Mouse (Mus musculus) embryo, embryonic 11.5 days (tissue): Measurements from ENCODE around the gene Ivns1abp.
"Not testable (repeated sequence)": the region's sequence is repeated elsewhere in the genome, so short reads cannot be mapped to it uniquely, and the experiment has no call there.

Source experiments
- DNase-seq: peaks from one replicate; pipeline ENCODE4 v3.0.0-alpha.2; 2012; ENCODE audit warnings: low read depth, low spot score

Gene Ivns1abp

DNA sequence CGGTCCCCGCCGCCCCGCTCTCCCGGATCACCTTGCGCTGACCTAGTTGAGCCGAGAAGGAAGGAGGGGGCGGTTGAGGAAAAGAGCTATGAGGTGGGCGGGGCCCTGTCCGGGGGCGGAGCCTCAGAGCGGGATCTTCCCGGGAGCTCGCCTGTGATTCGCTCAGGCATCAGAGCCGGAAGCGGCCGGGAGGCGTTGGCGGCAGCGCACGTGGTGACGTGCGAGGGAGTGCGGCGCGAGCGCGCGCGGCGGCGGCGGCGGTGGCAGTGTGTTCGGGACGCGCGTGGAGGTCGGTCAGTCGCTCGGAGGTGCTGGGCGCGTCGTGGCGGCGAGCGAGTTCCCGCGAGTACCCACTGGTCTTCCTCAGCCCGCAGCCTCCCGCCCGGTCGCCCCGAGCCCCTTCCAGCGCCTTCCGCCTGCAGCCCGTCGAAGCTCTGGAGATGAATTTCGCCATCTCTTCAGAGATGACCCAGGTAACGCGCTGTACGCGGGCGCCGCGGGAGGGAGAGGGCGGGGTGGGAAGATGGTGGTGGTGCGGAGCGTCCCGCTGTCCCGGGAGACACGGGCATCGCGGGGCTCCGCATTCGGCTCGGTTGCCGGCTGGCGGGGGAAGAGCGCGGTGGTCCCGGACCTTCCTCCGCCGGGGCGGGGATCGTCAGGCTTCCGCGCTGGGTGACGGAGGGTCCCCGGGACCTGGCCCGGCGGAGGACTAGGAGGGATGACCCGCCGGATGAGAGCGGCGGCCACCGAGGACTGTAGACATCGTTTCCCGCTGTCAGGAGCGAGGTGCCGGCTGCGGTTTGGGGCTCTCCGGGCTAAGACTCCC is at the start of gene Ivns1abp:
TSS of gene Ivns1abp (plus strand) at position 195 of the 826 bp plus-strand sequence.
- peak; percentile 95 for DNase-seq

GRCm38 (mm10) chr1:151295486-151295885 is 48.8 kb upstream of the Ivns1abp start:
- no peak for DNase-seq

DNA sequence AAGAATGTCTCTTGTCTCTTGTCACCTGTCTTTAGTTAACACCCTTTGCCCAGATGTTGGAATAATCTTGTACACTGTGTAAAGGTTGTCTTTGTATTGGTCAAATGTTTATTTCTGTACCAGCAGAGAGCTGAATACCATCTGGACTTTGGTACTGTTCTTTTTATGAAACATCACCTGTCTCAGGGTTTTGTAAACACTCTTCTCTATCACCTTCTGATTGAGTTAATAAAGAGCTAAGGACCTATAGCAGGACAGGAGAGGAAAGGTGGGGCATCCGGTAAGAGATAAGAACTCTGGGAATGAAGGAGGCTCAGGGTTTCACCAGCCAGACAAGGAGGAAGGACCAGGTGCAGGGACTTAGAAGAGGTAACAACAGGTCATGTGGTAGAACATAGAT is 47.7 kb upstream of the Ivns1abp start:
- no peak for DNase-seq

GRCm38 (mm10) chr1:151297025-151297424 is 47.3 kb upstream of the Ivns1abp start:
- no peak for DNase-seq

DNA sequence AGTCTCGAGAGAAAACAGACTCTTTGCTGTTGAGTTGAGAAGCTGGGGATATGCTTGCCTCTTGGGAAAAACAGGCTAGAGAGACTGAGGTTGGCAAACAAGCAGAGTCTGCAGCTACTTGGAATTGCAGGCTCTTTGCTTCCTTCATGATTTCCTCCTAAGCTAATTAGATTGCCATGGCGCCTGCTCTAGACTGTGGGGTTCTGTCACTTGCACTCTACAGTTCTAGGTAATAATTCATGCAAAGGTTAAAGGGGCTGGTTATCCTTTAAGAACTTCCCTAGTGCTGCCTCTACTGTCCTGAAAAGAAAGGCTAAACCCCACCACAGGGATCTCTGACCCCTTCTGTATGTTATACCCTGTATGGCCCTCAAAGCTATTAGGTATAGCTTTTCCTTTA is 46.7 kb upstream of the Ivns1abp start:
- DNase-seq: no peak

GRCm38 (mm10) chr1:151301456-151301855 is 42.8 kb upstream of the Ivns1abp start:
- no peak for DNase-seq

DNA sequence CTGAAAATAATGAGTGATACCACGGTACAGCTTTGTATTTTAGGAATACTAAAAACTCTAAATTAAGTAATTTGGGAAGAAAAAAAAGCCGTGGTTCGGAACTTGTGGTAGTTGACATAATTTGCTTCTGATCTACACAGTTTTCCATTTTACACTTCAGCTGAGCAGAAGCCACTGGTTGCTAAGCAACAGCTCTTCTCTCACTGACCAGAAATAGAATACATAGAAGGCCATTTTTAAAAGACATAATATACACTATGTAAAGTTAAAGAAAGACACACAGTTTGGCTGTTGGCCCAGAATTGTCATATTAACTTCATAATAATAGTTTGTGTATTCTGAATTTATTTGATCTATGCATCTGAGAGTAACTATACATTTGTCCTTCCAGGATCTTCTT is 42.4 kb upstream of the Ivns1abp start:
- no peak for DNase-seq

DNA sequence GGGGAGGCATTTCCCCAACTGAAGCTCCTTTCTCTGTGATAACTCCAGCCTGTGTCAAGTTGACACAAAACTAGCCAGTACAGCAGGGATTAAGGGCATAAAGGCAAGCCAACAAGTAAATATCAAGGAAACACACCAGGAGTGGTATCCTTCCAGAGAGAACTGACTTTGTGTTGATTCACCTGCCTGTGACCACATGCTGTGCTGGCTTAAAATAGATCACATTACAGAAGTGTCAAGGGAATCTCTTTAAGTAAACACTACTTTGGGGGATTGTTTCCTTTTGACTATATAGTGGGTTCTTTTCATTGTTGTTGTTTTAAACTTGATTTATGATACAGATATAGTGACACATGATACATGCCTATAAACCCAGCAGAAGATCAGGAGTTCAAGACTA is 41.0 kb upstream of the Ivns1abp start:
- DNase-seq: no peak

- DNase-seq: not testable (repeated sequence)
Observed at GRCm38 (mm10) chr1:151305001-151305400, 39.3 kb upstream of the Ivns1abp start.

DNA sequence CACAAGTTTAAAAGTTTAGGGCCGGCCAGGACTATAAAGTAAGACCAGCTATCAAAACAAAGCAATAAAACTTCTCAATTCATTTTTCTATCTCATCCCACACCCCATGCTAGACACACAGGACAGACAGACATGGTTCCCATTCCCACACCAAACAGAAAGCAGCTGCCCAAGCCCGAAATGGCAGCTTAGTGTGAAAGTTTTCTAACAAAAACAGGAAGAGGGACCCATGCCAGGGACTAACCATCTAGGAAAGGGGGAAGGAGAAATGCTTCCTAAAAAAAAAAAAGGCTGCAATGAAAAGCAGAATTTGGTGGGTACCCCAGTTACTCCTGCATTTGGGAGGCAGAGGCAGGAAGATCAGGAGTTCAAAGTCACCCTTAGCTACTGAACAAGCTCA is 37.2 kb upstream of the Ivns1abp start:
- no peak for DNase-seq

DNA sequence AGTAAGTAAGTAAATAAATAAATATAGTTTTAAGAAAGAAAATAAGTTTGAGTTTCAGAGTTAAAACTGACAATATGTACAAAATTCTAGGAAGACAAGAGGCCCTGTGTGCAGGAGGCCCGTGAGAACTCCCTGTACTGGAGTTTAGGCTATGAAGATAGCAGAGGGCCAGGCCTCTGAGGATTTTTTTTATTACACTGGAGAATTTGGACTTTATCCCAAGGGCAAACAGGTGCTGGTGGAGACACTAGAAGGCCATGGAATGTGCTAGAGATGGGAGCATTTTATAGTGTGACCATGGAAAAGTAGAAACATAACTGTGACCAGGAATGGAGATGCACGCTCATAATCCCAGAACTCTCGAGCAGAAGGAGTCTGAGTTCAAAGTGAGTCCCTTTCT is 36.5 kb upstream of the Ivns1abp start:
- no peak for DNase-seq

GRCm38 (mm10) chr1:151308508-151308907 is 35.8 kb upstream of the Ivns1abp start:
- DNase-seq: no peak

DNA sequence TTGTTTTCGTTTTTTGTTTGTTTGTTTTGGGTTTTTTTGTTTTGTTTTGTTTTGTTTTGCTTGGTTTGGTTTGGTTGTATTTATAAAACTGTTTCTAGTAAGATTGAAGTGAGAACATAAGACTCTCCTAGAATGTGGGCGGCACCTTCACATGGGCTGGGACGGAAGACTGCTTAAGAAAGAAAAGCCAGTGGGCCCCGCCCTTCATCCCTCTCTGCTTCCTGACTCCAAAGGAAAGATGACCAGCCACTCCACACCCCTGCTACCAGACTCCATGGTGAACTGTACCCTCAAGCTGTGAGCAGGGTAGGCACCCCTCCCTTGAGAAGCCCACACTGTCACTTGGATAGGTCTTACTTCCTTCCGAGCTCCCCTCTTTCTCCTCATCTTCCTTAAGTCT is 33.8 kb upstream of the Ivns1abp start:
- DNase-seq: no peak

- no peak for DNase-seq
Observed at GRCm38 (mm10) chr1:151311379-151311778, 32.9 kb upstream of the Ivns1abp start.

GRCm38 (mm10) chr1:151319267-151319666 is 25.0 kb upstream of the Ivns1abp start:
- DNase-seq: no peak

- no peak for DNase-seq
Observed at GRCm38 (mm10) chr1:151320408-151320807, 23.9 kb upstream of the Ivns1abp start.

DNA sequence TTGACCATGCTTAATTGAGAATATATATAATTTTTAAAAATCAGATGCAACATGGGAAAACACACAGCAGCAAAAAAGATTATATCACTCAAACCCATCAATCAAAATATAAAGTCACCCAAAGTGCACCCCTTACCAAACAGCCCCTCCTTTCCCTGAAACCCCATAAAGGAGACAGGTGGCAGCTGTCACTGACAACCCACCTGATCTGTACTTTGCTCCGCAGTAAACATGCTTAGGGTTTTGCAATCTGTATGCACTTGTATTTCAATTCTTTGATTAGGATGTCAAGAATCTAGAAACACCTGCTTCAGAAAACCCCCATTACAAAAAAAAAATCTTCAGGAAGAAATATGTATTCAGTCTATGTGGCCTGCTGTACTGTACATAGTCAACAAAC is 18.9 kb upstream of the Ivns1abp start:
- no peak for DNase-seq

DNA sequence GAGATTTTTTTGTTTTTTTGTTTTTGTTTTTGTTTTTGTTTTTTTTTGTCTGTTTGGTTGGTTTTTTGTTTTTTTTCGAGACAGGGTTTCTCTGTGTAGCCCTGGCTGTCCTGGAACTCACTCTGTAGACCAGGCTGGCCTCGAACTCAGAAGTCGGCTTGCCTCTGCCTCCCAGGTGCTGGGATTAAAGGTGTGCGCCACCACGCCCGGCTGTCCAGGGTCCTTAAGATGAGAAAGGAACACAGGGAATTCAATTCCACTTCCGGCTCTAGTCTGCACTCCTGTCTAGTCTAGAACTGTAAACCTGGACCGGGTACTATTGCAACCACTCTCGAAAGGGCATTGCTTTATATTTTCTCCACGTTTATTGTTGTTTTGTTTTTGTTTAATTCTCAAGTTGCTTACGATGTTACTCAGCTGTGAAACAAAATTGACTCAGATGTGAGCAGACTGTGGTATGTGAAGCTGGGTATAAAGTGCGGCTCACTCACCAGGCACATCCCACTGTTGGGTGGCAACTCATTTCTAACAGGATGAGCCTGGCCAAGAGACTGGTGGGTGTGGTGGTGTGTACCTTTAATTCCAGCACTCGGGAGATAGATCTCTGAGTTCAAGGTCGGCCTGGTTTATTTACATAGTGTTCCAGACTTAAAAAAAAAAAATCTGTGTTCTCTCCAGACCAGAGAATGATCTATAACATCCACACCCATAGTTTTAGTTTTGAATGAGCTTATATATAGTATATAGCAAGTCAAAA is 15.8 kb upstream of the Ivns1abp start:
- DNase-seq: no peak

GRCm38 (mm10) chr1:151329601-151330000 is 14.7 kb upstream of the Ivns1abp start:
- DNase-seq: no peak

GRCm38 (mm10) chr1:151332819-151333218 is 11.5 kb upstream of the Ivns1abp start:
- no peak for DNase-seq

DNA sequence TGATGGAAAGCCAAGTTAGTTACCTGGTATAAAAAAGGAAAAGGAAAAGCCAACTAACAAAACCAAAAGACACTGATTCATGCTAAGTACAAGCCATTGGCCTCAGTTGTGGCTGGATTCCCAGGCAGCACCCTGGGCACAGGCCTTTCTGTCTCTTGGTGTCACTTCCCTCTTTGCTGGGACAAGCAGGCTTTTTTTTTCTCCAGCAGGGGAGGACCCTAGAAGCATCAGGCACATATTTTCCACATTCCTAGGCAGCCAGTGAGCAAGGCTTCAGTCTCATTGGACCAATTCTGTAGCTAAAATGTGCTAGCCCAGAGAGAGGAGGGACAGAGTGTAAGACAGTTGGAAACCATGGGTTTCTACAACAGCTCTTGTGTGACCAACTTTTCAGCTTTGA is 6.0 kb upstream of the Ivns1abp start:
- DNase-seq: no peak

DNA sequence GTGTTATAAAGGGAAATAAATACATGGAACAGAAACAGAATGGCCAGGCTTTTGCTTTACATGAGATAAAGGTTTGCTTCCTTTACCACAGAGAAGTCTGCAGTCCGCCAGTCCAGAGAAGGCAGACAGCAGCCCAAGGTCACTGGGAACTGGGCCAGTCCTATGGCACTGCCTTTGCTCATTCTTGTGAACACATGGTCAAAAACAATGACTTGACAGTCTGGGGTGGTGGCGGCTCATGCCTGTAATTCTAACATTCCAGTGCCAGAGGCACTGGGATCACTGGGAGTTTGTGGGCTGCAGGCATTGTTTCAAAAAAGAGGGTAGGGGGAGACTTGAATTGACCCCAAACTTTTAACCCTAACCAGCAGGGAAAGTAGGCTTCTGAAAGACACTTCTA is 5.3 kb upstream of the Ivns1abp start:
- no peak for DNase-seq
